Mouse (Mus musculus): ENCODE data around the gene Lyrm7. TPM values are rescaled to one million over a fixed set of nuclear protein-coding genes. Genes with fewer than 3 reads are reported as not detected.

Gene Lyrm7
- polyA plus RNA-seq, 1 experiment = not detected

GRCm38 (mm10) chr11:54871831-54872537, 11.3 kb upstream of the Lyrm7 start:
- no peak overlapping the region for H3K27ac ChIP-seq (ENCODE audit: insufficient read depth, low read depth, low read length)
- H3K4me1 ChIP-seq (ENCODE audit: control insufficient read depth, insufficient read depth, low read length) = no peaks in the 10 kb centered on the region
- 49% methylated on average over 7 of the region's 7 CpGs for WGBS
- TF ChIP-seq POLR2A (IDR thresholded peaks at IDR 0.05; ENCODE audit: insufficient read depth, low read depth, low read length) = no peak
- no peak for TF ChIP-seq CTCF (IDR thresholded peaks at IDR 0.05; ENCODE audit: insufficient read depth, low read depth, low read length)
- no peak overlapping the region for H3K4me3 ChIP-seq (ENCODE audit: insufficient read depth, low read depth, low read length)

GRCm38 (mm10) chr11:54869318-54869717, 8.6 kb upstream of the Lyrm7 start:
- H3K4me3 ChIP-seq (ENCODE audit: insufficient read depth, low read depth, low read length) = no peak overlapping the region
- TF ChIP-seq POLR2A (IDR thresholded peaks at IDR 0.05; ENCODE audit: insufficient read depth, low read depth, low read length) = no peak
- no peak for TF ChIP-seq CTCF (IDR thresholded peaks at IDR 0.05; ENCODE audit: insufficient read depth, low read depth, low read length)
- no peaks in the 10 kb centered on the region for H3K4me1 ChIP-seq (ENCODE audit: control insufficient read depth, insufficient read depth, low read length)
- 50% methylated on average over 3 of the region's 3 CpGs for WGBS
- H3K27ac ChIP-seq (ENCODE audit: insufficient read depth, low read depth, low read length) = no peak overlapping the region

GRCm38 (mm10) chr11:54868445-54868844, 7.7 kb upstream of the Lyrm7 start:
- TF ChIP-seq CTCF (IDR thresholded peaks at IDR 0.05; ENCODE audit: insufficient read depth, low read depth, low read length) (no peak), POLR2A (IDR thresholded peaks at IDR 0.05; ENCODE audit: insufficient read depth, low read depth, low read length) (no peak)
- no peak overlapping the region for H3K27ac ChIP-seq (ENCODE audit: insufficient read depth, low read depth, low read length)
- no peaks in the 10 kb centered on the region for H3K4me1 ChIP-seq (ENCODE audit: control insufficient read depth, insufficient read depth, low read length)
- 57% methylated on average over 2 of the region's 2 CpGs for WGBS
- no peak overlapping the region for H3K4me3 ChIP-seq (ENCODE audit: insufficient read depth, low read depth, low read length)

- Histone ChIP-seq H3K27ac (ENCODE audit: insufficient read depth, low read depth, low read length) (no peak overlapping the region), H3K4me3 (ENCODE audit: insufficient read depth, low read depth, low read length) (no peak overlapping the region), H3K4me1 (ENCODE audit: control insufficient read depth, insufficient read depth, low read length) (no peaks in the 10 kb centered on the region)
- WGBS = 89% methylated on average over 3 of the region's 3 CpGs
- TF ChIP-seq CTCF (IDR thresholded peaks at IDR 0.05; ENCODE audit: insufficient read depth, low read depth, low read length) (no peak), POLR2A (IDR thresholded peaks at IDR 0.05; ENCODE audit: insufficient read depth, low read depth, low read length) (no peak)
These were observed 7.3 kb upstream of the Lyrm7 start for GRCm38 (mm10) chr11:54867903-54868434.

GRCm38 (mm10) chr11:54867049-54867385, 6.3 kb upstream of the Lyrm7 start:
- Histone ChIP-seq H3K27ac (ENCODE audit: insufficient read depth, low read depth, low read length) (peak overlapping the region; percentile 92; the same call in 1 of the 2 replicates), H3K4me1 (ENCODE audit: control insufficient read depth, insufficient read depth, low read length) (no peaks in the 10 kb centered on the region), H3K4me3 (ENCODE audit: insufficient read depth, low read depth, low read length) (peak overlapping the region; percentile 84)
- no peak for TF ChIP-seq CTCF (IDR thresholded peaks at IDR 0.05; ENCODE audit: insufficient read depth, low read depth, low read length)
- 4% methylated on average over 5 of the region's 5 CpGs for WGBS

GRCm38 (mm10) chr11:54866119-54867048, 5.7 kb upstream of the Lyrm7 start, which contains the start of gene Hint1:
Gene Hint1, plus strand, starts transcription at chr11:54866383.
- H3K27ac ChIP-seq (ENCODE audit: insufficient read depth, low read depth, low read length) = peak within 1 kb of the TSS; percentile 92
- TF ChIP-seq CTCF (IDR thresholded peaks at IDR 0.05; ENCODE audit: insufficient read depth, low read depth, low read length) (no peak), POLR2A (IDR thresholded peaks at IDR 0.05; ENCODE audit: insufficient read depth, low read depth, low read length) (peak; percentile 94)
- H3K4me3 ChIP-seq (ENCODE audit: insufficient read depth, low read depth, low read length) = peak within 1 kb of the TSS; percentile 84
- WGBS = under 1% methylated on average over 107 of the region's 107 CpGs
- H3K4me1 ChIP-seq (ENCODE audit: control insufficient read depth, insufficient read depth, low read length) = no peaks in the 10 kb centered on the region

GRCm38 (mm10) chr11:54865330-54866085, 4.8 kb upstream of the Lyrm7 start:
- TF ChIP-seq CTCF (IDR thresholded peaks at IDR 0.05; ENCODE audit: insufficient read depth, low read depth, low read length) (no peak), POLR2A (IDR thresholded peaks at IDR 0.05; ENCODE audit: insufficient read depth, low read depth, low read length) (no peak)
- Histone ChIP-seq H3K4me1 (ENCODE audit: control insufficient read depth, insufficient read depth, low read length) (no peaks in the 10 kb centered on the region), H3K27ac (ENCODE audit: insufficient read depth, low read depth, low read length) (no peak overlapping the region), H3K4me3 (ENCODE audit: insufficient read depth, low read depth, low read length) (peak overlapping the region; percentile 84)
- 70% methylated on average over 6 of the region's 6 CpGs for WGBS

- no peak overlapping the region for H3K4me3 ChIP-seq (ENCODE audit: insufficient read depth, low read depth, low read length)
- H3K4me1 ChIP-seq (ENCODE audit: control insufficient read depth, insufficient read depth, low read length) = no peaks in the 10 kb centered on the region
- 38% methylated on average over 10 of the region's 10 CpGs for WGBS
- TF ChIP-seq CTCF (IDR thresholded peaks at IDR 0.05; ENCODE audit: insufficient read depth, low read depth, low read length) (peak; percentile 46; the same call in 1 of the 2 replicates), POLR2A (IDR thresholded peaks at IDR 0.05; ENCODE audit: insufficient read depth, low read depth, low read length) (no peak)
- no peak overlapping the region for H3K27ac ChIP-seq (ENCODE audit: insufficient read depth, low read depth, low read length)
These were observed 2.2 kb upstream of the Lyrm7 start for GRCm38 (mm10) chr11:54862621-54863520.

Measured in olfactory bulb, adult 2 months (tissue).